Mouse (Mus musculus): Measurements from ENCODE around the gene Slc4a1ap. TPM values are rescaled to one million over a fixed set of nuclear protein-coding genes. Genes with fewer than 3 reads are reported as not detected.
"Not testable (repeated sequence)": the region's sequence is repeated elsewhere in the genome, so short reads cannot be mapped to it uniquely, and the experiment has no call there.

Gene Slc4a1ap
- 68.9 to 82.2 TPM (median 69.9 TPM) in 3 replicates for total RNA-seq (2017)

DNA sequence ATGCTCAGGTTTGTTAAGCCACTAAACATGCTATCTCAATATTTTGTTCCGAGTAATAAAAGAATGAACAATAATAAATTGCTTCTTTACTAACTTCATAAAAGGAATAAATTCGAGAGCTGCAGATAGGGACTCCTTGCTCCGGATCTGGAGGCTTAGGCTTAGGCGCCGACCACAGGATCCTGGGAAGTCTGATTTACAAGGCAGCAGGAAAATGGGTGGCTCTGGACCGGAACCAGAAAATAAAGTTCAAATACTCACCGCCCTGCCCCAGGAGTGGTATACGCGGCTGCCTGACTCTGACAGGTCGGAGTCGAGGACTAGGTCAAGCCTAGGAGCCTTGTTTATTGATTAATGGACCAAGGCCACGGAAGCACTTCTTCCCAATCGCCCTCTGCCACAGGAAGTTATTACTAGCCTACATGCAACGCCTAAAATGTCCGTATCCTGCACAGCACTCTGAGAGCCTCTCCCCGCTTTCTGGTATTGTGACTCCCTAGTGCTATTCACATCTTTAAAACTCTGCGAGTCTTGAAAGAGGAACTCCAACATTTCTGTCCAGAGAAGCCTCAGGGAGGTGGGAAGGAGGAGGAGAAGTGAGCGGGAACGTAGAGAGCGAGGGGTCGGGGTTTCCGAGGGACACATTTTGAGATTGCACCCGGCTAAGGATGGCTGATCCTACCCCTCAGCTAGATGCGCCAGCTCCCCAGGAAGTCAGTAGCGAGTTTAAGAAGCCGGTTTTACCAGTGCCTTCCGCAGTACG lies at the start of gene Slc4a1ap:
Slc4a1ap (plus strand) TSS at position 642 of the 763 bp plus-strand sequence.
- ATAC-seq (replicated peaks; ENCODE audit: insufficient number of reproducible peaks, low FRiP score, low TSS enrichment, poor library complexity, severe bottlenecking), result peak; percentile 87

DNA sequence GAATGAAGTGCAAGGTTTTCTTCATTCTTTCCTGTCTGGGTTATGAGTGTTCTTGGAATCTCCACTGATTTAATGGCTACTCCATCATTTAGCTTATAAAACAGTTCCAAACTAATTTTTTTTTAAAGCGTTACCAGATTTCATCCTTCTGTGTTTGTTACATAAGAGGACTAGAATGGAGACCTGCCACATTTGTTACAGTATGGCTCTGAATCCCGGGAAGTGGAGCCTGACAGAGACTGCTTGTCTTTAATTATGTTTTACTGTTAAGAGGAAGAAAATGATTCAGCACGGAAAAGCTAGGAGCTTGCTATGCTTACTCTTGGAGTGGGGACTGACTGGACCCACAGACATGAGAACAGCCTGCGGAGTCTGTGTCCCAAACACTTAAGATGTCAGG lies 46.3 kb upstream of the Slc4a1ap start:
- no peak for ATAC-seq (replicated peaks; ENCODE audit: insufficient number of reproducible peaks, low FRiP score, low TSS enrichment, poor library complexity, severe bottlenecking)

DNA sequence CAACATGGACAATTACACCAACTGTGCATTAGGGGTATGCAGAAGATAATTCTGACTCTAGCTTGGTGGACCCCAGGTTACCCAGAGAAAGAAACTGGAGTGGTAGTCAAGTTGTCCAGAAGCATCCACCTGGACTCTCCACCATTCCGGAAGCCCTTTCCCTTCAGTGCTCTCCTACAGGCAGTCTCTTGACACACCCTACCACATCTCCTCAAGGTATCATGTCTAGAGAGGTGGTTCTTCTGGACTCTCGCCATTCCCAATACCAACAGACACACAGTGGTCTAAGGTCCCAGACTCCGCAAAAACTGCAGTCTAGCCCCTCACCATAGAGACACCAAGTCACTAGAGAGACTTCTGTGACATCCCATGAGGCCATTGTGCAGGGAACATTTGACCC lies 41.4 kb upstream of the Slc4a1ap start, which contains the start of gene 4930548H24Rik:
4930548H24Rik (plus strand) TSS at position 301 of the 400 bp plus-strand sequence.
- ATAC-seq (replicated peaks; ENCODE audit: insufficient number of reproducible peaks, low FRiP score, low TSS enrichment, poor library complexity, severe bottlenecking), result no peak

DNA sequence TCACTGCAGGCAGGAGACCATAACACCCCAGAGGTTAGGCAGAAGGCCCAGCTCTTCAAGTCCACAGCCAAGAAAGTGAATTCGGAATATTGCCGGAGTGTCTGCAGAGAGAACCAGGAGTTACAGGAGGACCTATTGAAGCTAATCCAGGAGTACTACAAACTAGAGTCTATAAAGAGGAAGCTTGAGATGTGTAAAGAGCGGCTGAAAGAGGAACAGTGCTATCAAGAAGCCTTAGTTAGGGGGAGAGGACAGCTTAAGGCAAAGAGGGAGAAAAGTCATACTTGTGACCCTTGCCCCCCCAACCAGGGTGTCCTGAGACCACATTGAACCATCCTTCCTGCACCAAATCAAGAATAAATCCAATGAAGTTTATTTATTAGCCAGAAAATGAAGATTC lies 38.9 kb upstream of the Slc4a1ap start:
- ATAC-seq (replicated peaks; ENCODE audit: insufficient number of reproducible peaks, low FRiP score, low TSS enrichment, poor library complexity, severe bottlenecking), result peak; percentile 75

DNA sequence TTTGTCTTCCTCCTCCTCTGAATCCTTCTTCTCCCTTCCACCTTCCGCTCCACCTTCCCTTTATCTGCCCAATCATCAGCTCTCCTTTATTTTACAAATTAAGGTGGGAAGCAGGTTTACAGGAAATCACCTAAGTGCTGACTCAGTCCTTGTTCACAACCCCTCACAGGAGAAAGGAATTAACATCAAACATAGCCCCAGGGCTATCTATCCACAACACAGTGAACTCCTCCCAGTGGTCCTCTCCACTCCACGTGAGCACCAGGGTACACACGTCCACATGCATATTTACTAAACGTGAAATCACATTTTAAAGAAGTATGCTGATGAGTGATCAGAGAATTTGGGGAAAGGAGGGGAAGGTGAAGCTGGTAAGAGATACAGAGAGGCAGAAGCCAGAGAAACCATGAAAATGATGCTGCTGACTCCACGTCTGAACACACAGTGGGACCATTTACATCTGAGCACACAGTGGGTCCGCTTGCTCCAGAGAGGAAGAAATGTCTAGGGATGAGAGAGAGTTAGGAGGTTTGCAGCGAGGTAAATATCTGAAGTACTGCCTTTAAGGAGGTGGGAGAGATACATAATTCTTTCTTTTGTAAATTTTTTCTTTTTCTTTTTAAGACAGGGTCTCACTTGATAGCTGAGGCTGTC lies 37.6 kb upstream of the Slc4a1ap start:
- ATAC-seq (replicated peaks; ENCODE audit: insufficient number of reproducible peaks, low FRiP score, low TSS enrichment, poor library complexity, severe bottlenecking), result no peak

DNA sequence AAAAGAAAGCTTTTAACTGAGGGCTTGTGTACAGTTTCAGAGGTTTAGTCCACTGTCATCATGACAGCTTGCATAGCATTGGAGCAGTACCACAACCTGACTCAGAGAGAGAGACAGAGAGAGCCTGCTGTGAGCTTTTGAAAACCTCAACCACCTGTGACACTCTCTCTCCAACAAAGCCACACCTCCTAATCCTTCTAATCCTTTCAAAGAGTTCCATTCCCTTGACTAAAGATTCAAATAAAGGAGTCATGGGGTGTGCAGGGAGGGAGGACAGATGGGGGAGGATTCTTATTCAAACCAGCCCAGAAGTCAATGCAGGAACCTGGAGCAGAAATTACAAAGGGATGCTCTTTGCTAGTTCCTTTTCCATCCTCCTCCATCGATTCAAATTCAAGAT lies 34.8 kb upstream of the Slc4a1ap start:
- no peak for ATAC-seq (replicated peaks; ENCODE audit: insufficient number of reproducible peaks, low FRiP score, low TSS enrichment, poor library complexity, severe bottlenecking)

DNA sequence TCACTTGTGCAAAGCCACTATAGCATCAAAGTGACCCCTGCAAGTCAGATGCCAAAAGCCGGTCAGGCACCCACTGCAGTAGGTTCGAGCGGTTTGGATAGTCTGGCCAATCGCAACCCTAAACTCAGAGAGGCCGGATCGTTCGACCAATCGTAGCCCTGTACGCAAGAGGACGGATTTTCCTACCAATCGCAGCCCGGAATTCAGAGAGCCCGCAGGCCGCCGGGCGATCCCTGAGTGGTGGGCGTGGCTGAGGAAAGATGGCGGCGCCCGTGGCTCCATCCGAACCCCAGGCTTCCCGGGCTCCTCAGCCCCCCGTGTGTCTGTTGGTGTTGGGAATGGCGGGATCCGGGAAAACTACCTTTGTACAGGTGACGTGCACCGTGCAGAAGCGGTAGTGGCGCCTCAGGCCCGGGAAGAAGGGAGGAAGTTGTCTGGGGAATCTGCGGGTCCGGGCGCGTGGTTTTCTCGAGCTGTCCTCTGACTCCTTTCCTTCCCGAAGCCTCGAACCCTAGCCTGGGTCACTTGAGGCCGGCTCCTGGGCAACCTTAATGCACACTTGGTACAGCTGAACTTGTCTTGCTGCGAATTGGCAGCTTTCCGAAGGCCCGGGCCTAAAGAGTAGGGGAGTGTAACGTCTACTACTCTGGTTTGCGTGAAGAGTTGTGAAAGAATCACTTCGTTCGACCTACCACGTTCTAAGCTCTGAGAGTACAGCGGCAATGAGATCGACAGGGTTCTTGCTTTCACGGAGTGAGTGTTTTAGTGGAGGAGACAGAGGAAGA lies 32.1 kb upstream of the Slc4a1ap start, which contains the start of gene Gpn1:
Gpn1 (plus strand) TSS at position 229 of the 785 bp plus-strand sequence.
- ATAC-seq (replicated peaks; ENCODE audit: insufficient number of reproducible peaks, low FRiP score, low TSS enrichment, poor library complexity, severe bottlenecking), result peak; percentile 100

DNA sequence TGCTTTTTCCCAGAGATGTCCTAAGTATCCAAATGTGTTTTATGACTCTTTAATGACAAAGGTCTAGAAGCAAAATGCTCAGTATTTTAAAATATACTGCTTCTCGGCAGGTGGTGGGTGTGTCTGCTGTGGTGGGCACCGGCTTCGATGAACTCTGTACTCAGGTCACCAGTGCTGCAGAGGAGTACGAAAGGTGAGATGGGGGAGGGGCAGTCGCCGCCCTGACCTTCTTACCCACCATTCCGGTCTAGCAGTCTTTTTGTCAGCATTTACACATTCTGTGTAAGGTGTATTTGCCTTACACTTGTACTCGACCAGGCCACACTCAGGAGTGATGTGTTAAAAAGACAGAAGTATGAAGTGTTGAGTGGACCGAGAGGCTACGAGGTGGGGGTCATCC lies 22.0 kb upstream of the Slc4a1ap start:
- no peak for ATAC-seq (replicated peaks; ENCODE audit: insufficient number of reproducible peaks, low FRiP score, low TSS enrichment, poor library complexity, severe bottlenecking)

DNA sequence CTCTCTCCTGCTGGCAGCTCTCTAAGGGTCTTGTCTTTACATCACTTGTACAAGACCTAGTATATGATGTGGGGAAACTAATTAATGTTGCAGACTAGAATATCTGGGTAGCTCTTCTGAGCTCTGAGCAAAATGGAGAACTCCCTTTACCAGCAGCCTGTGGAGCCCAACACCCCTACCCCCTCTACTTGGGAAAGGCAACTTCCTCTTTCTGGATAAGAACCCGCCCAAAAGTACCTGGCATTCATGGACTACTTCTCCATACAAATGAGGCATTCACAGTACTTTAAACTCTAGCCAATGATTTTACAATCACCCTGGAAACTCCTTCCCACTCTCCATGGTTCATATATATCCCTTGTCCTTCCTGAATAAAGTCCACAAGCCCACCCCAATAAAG lies 14.3 kb upstream of the Slc4a1ap start:
- peak; percentile 82 for ATAC-seq (replicated peaks; ENCODE audit: insufficient number of reproducible peaks, low FRiP score, low TSS enrichment, poor library complexity, severe bottlenecking)

DNA sequence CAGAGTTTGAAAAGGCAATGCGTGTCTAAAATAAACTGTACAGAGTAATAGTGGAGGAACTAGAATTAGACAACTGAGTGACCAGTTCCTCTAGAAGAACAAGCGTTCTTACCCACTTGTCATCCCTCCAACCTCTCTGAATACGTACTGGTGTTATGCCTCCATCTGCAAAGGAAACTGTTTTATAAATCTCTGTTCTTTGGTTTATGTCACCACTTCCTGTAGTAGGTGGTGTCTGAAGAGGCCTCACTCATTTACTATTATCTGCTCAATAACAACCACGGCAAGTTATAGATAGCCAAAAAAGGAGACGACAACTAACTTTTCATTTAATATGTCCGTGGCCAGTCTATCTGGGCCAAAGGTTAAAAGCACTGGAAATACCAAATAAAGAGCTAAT lies 6.2 kb upstream of the Slc4a1ap start:
- ATAC-seq (replicated peaks; ENCODE audit: insufficient number of reproducible peaks, low FRiP score, low TSS enrichment, poor library complexity, severe bottlenecking), result no peak

DNA sequence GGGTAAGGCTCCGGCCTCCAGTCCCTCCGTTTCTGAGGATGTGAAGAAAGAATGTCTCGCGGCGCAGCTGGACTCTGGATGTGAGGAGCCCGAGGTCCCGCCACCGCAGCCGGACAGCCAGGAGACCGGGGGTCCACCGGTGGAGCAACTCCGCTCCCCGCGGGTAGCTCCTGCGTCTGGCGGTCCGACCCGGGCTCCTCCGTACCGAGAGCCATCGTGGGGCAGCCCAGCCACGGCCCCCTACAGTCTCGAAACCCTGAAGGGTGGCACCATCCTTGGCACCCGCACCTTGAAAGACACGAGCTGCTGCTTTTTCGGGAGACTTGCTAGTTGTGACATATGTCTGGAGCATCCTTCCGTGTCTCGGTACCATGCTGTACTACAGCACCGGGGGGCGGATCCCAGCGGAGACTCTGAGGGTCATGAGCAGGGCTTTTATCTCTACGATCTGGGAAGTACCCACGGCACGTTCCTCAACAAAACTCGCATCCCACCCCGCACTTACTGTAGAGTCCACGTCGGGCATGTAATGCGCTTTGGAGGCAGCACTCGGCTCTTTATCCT lies 404 bp downstream of the Slc4a1ap start:
- ATAC-seq (replicated peaks; ENCODE audit: insufficient number of reproducible peaks, low FRiP score, low TSS enrichment, poor library complexity, severe bottlenecking), result peak; percentile 11; the same call in 1 of the 2 replicates

DNA sequence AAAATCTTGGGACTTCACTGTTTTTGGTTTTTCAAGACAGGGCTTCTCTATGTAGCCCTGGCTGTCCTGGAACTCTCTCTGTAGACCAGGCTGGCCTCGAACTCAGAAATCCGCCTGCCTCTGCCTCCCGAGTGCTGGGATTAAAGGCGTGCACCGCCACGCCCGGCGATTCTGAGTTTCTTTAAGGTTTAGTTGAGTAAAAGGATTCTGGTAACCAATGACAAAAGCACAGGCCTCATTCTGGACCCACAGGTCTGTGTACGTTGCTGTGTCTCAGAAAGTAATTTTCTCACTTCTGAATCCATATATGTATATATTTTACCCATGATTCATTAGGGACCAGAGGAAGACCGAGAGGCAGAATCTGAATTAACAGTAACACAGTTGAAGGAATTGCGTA lies 912 bp downstream of the Slc4a1ap start, which contains the start of gene Supt7l:
Supt7l (minus strand) TSS at position 101 of the 400 bp plus-strand sequence.
- ATAC-seq (replicated peaks; ENCODE audit: insufficient number of reproducible peaks, low FRiP score, low TSS enrichment, poor library complexity, severe bottlenecking), result not testable (repeated sequence)

DNA sequence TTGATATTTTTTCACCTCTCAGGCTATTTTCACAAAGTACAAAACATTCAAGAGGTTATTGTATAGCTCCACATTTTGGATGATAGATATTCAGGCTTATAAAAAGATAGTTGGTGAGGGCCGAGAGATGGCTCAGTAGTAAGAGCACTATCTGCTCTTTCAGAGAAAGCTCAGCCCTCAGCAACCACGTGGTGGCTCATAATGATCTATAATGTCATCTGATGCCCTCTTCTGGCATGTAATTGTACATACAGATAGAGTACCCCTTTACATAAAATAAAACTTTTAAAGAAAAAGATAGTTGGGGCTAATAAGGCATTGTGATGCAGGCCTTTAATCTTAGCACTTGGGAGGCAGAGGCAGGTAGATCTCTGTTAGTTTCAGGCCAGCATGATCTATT lies 1.8 kb downstream of the Slc4a1ap start:
- no peak for ATAC-seq (replicated peaks; ENCODE audit: insufficient number of reproducible peaks, low FRiP score, low TSS enrichment, poor library complexity, severe bottlenecking)

DNA sequence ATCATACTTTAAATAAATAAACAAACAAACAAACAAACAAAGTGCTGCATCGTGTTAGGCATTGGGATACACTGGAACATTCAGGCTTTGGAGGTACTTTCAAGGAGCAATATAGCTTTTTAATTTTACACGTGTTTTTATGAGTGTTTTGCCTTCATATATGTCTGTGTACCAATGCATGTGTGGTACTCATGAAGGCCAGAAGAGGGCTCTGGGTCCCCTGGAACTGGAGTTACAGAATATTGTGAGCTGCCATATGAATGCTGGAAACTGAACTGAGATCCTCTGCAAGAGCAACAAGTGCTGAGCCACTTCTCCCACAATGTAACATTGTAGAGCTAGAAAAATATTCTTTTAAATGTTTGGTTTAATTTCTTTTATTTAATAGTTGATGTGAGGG lies 8.4 kb downstream of the Slc4a1ap start:
- no peak for ATAC-seq (replicated peaks; ENCODE audit: insufficient number of reproducible peaks, low FRiP score, low TSS enrichment, poor library complexity, severe bottlenecking)

DNA sequence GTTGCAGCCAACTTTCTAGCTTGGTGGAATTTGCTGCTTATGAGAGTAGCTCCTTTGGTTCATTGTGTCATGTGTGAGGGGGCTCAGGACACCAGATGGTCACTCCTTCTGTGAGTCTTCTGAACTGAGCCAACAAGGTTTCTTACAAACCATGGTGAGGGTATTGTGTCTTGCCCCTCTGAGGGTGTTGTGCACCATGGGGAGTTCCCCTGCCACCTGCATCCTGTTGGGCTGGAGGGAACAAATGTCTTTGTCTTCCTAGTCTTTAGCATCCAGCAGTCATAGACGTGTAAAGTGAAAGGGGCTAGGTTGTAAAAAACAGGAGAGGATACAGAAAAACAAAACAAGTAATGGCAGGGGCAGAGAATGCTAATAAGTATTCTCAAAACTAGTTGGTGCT lies 32.6 kb downstream of the Slc4a1ap start:
- no peak for ATAC-seq (replicated peaks; ENCODE audit: insufficient number of reproducible peaks, low FRiP score, low TSS enrichment, poor library complexity, severe bottlenecking)

DNA sequence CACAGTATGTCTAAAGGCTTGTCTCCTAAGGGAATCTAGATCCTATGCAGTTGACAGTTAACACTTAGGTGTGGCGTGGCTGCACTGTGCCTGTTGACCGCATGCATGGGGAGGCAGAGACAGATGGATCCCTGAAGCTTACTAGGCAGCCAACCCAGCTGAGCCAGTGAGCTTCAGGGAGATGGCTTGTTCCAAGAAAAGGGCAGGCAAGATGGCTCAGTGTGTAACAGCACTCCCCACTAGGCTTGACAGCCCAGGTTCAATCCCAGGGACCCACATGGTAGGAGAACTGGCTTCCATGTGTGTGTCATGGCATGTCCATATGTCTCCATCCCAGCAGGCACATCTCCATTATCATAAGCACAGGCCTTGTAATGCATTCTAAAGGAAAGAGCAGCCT lies 33.6 kb downstream of the Slc4a1ap start:
- ATAC-seq (replicated peaks; ENCODE audit: insufficient number of reproducible peaks, low FRiP score, low TSS enrichment, poor library complexity, severe bottlenecking), result no peak

DNA sequence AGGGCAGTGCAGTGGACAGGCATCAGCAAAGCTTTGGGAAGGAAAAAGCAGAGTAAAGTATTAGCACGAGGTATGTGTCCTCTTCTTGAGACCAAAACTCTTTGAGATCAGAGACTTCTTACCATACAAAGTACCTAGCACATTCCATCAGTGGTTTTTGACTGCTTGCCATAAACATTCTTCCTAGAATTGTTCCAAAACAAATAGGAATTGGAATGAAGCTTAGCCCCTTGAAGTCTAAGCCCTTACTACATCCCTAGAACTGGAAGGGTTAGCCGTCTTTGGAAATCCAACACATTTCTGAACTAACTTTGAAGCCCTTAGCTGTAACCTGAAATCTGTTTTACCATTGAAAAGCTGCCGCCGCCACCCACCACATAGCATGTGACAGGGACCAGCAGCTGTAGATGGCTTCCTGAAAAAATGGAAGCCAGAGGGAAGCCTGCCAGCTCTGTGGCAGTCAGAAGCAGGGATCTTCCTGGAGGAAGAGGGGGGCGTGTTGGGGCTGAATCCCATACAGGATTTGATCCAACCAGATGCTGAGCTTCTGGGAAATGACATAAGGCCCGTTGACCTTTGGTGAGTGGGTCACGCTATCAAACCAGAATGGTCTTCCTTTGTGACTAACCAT lies 35.4 kb downstream of the Slc4a1ap start:
- ATAC-seq (replicated peaks; ENCODE audit: insufficient number of reproducible peaks, low FRiP score, low TSS enrichment, poor library complexity, severe bottlenecking), result no peak

DNA sequence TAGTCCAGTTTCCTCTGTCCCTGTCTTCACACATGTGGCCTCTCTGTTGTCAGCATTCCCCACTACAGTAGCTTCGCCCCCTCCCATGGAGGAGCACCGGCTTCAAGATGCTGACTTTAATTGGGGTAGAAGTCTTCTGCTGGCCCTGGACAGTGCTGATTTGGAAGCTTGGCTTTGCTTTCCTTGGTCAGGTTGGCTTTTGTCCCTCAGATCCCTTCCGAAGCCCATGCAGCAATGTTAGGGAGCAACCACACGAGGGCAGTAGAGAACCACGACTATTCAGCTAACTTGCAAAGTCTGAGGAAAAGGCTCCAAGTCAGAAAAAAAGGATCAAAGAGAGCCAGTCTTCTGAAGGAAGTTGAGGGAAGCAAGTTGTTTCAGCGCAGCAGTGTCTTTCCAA lies 36.7 kb downstream of the Slc4a1ap start:
- peak; percentile 66 for ATAC-seq (replicated peaks; ENCODE audit: insufficient number of reproducible peaks, low FRiP score, low TSS enrichment, poor library complexity, severe bottlenecking)

DNA sequence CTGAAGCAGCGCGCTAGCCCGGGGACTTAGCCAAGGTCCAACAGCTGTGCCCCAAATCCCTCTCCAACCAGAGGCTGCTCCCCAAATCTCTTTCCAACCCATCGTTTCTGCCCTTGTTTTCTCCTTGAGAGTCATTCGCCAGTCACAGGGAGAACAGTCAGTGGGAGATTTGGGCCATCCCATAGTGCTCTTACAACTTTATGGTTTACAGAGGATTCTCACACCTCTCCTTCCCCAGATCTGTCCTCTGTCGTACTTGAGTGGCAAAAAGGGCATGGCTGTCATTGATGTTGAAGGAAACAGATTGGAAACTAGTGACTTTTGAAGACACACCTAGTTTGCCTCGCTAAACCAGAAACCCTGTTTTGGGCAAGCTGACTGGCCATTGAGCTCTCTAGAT lies 37.1 kb downstream of the Slc4a1ap start:
- no peak for ATAC-seq (replicated peaks; ENCODE audit: insufficient number of reproducible peaks, low FRiP score, low TSS enrichment, poor library complexity, severe bottlenecking)

Data from monocyte, adult 5-6 weeks (primary cell).